Mouse (Mus musculus) lung, adult 2 months (tissue): ENCODE results near the gene Ajap1. TPM values are rescaled to one million over a fixed set of nuclear protein-coding genes. Genes with fewer than 3 reads are reported as not detected.

Experiments
- DNase-seq: peaks from one replicate; pipeline ENCODE4 v3.0.0; 2022
- H3K4me1 ChIP-seq: fragments of 200-500 bp; 2 replicates; pipeline ENCODE4 v1.6.1; 2011; ENCODE audit warnings: low read length; ENCODE audit not compliant: control insufficient read depth, insufficient read depth
- H3K4me3 ChIP-seq: fragments of 200-500 bp; replicated peaks from 2 replicates; pipeline ENCODE3; 2011; ENCODE audit warnings: low read depth, mild to moderate bottlenecking, control low read depth, low read length; ENCODE audit errors: extremely low read depth
- CTCF ChIP-seq: fragments of 200-500 bp; IDR thresholded peaks from 2 replicates; pipeline ENCODE4 v1.5.1; 2011; ENCODE audit warnings: mild to moderate bottlenecking, low read length, control low read depth; ENCODE audit not compliant: insufficient read depth
- POLR2A ChIP-seq: fragments of 200-500 bp; IDR thresholded peaks from 2 replicates; pipeline ENCODE4 v1.6.1; 2011; ENCODE audit warnings: low read depth, mild to moderate bottlenecking, control low read depth, low read length, borderline replicate concordance; ENCODE audit errors: extremely low read depth
- WGBS: fragments of 180-500 bp; shearing (Covaris S2); methylation state at CpG from one replicate; pipeline ENCODE4 v1.1.7; 2018; 5-methylcytosine and 5-hydroxymethylcytosine counted together
- polyA plus RNA-seq: library from polyadenylated mRNA; depleted of rRNA; stranded (reverse); fragments of >200 nt; gene quantifications from 2 replicates; pipeline ENCODE4 v1.2.3, GENCODE M21; 2012

Ajap1 gene
- polyA plus RNA-seq, 1 experiment: 0.57 TPM

GRCm38 (mm10) chr4:153424324-153424723 is 58.3 kb downstream of the Ajap1 start:
- WGBS: 75% methylated on average over 10 of the region's 10 CpGs
- DNase-seq: no peak
- TF ChIP-seq CTCF: no peak
- TF ChIP-seq POLR2A: no peak
- Histone ChIP-seq H3K4me3 (no peak overlapping the region), H3K4me1 (no peaks in the 10 kb centered on the region)

- Histone ChIP-seq H3K4me3 (no peak overlapping the region), H3K4me1 (no peaks in the 10 kb centered on the region)
- TF ChIP-seq POLR2A: no peak
- TF ChIP-seq CTCF: no peak
- DNase-seq: no peak
- 2% methylated on average over 11 of the region's 12 CpGs for WGBS
Observed at GRCm38 (mm10) chr4:153417926-153418325, 64.7 kb downstream of the Ajap1 start.

- WGBS: 4% methylated on average over 23 of the region's 23 CpGs
- TF ChIP-seq POLR2A (no peak), CTCF (no peak)
- Histone ChIP-seq H3K4me3 (no peak overlapping the region), H3K4me1 (no peaks in the 10 kb centered on the region)
- no peak for DNase-seq
Observed at GRCm38 (mm10) chr4:153417164-153417896, 65.3 kb downstream of the Ajap1 start.

GRCm38 (mm10) chr4:153416111-153416510 is 66.5 kb downstream of the Ajap1 start:
- no peaks in the 10 kb centered on the region for H3K4me1 ChIP-seq
- H3K4me3 ChIP-seq: no peak overlapping the region
- DNase-seq: no peak
- TF ChIP-seq POLR2A: no peak
- no peak for TF ChIP-seq CTCF
- WGBS: 43% methylated on average over 9 of the region's 9 CpGs

GRCm38 (mm10) chr4:153398421-153398820 is 84.2 kb downstream of the Ajap1 start:
- no peaks in the 10 kb centered on the region for H3K4me1 ChIP-seq
- H3K4me3 ChIP-seq: no peak overlapping the region
- no peak for DNase-seq
- no peak for TF ChIP-seq CTCF
- no peak for TF ChIP-seq POLR2A
- 84% methylated on average over 8 of the region's 8 CpGs for WGBS

GRCm38 (mm10) chr4:153387478-153387877 is 95.1 kb downstream of the Ajap1 start:
- no peak overlapping the region for H3K4me3 ChIP-seq
- no peak for DNase-seq
- no peaks in the 10 kb centered on the region for H3K4me1 ChIP-seq
- TF ChIP-seq CTCF (no peak), POLR2A (no peak)
- WGBS: 80% methylated on average over 12 of the region's 12 CpGs

GRCm38 (mm10) chr4:153381433-153381832 is 101.2 kb downstream of the Ajap1 start:
- no peaks in the 10 kb centered on the region for H3K4me1 ChIP-seq
- no peak for DNase-seq
- no peak for TF ChIP-seq POLR2A
- TF ChIP-seq CTCF: no peak
- no peak overlapping the region for H3K4me3 ChIP-seq
- WGBS: 48% methylated on average over 7 of the region's 7 CpGs

- TF ChIP-seq POLR2A (no peak), CTCF (no peak)
- no peaks in the 10 kb centered on the region for H3K4me1 ChIP-seq
- DNase-seq: no peak
- no peak overlapping the region for H3K4me3 ChIP-seq
- 84% methylated on average over 10 of the region's 10 CpGs for WGBS
Observed at GRCm38 (mm10) chr4:153380885-153381284, 101.7 kb downstream of the Ajap1 start.

GRCm38 (mm10) chr4:153377981-153378380 is 104.6 kb downstream of the Ajap1 start:
- WGBS: 18% methylated on average over 6 of the region's 6 CpGs
- no peak for DNase-seq
- Histone ChIP-seq H3K4me1 (no peaks in the 10 kb centered on the region), H3K4me3 (no peak overlapping the region)
- TF ChIP-seq CTCF: no peak

GRCm38 (mm10) chr4:153374233-153374632 is 108.4 kb downstream of the Ajap1 start:
- Histone ChIP-seq H3K4me1 (no peaks in the 10 kb centered on the region), H3K4me3 (no peak overlapping the region)
- no peak for DNase-seq
- no peak for TF ChIP-seq POLR2A
- TF ChIP-seq CTCF: no peak
- WGBS: 73% methylated on average over 6 of the region's 6 CpGs

GRCm38 (mm10) chr4:153373125-153373524 is 109.5 kb downstream of the Ajap1 start:
- no peak for TF ChIP-seq POLR2A
- TF ChIP-seq CTCF: no peak
- 86% methylated on average over 14 of the region's 14 CpGs for whole genome bisulfite sequencing
- Histone ChIP-seq H3K4me1 (no peaks in the 10 kb centered on the region), H3K4me3 (no peak overlapping the region)
- no peak for DNase-seq
